Mouse (Mus musculus) stomach, embryonic 16.5 days (tissue): ENCODE measurements around the gene Cux2. TPM values are rescaled to one million over a fixed set of nuclear protein-coding genes. Genes with fewer than 3 reads are reported as not detected.

ENCODE experiments used
- ATAC-seq: fragments of 200-750 bp; cut with Nextera tagmentation; 2 replicates; pipeline ENCODE4 v1.8.0; 2017; ENCODE audit warnings: moderate number of reproducible peaks, moderate TSS enrichment; ENCODE audit not compliant: insufficient read depth, low FRiP score
- H3K27ac ChIP-seq: fragments of 300-500 bp; sonication (generic); 2 replicates; pipeline ENCODE4 v1.5.1; 2014; ENCODE audit warnings: low read length
- H3K27me3 ChIP-seq: fragments of 300-500 bp; sonication (generic); 2 replicates; pipeline ENCODE4 v1.6.1; 2014; ENCODE audit warnings: low read length, control low read depth, mixed read lengths; ENCODE audit not compliant: control insufficient read depth, insufficient read depth
- H3K36me3 ChIP-seq: fragments of 300-500 bp; sonication (generic); 2 replicates; pipeline ENCODE4 v1.6.1; 2014; ENCODE audit warnings: low read length; ENCODE audit not compliant: control insufficient read depth, insufficient read depth
- H3K4me1 ChIP-seq: fragments of 300-500 bp; sonication (generic); 2 replicates; pipeline ENCODE4 v1.6.1; 2014; ENCODE audit warnings: low read length, control low read depth, mixed read lengths; ENCODE audit not compliant: control insufficient read depth, insufficient read depth
- H3K4me2 ChIP-seq: fragments of 300-500 bp; sonication (generic); 2 replicates; pipeline ENCODE4 v1.6.1; 2014; ENCODE audit warnings: low read depth, low read length, mixed read lengths
- H3K4me3 ChIP-seq: fragments of 300-500 bp; sonication (generic); replicated peaks from 2 replicates; pipeline ENCODE4 v1.5.1; 2014; ENCODE audit warnings: mild to moderate bottlenecking, low read length
- H3K9ac ChIP-seq: fragments of 300-500 bp; sonication (generic); 2 replicates; pipeline ENCODE4 v1.6.1; 2014; ENCODE audit warnings: low read length
- H3K9me3 ChIP-seq: fragments of 300-500 bp; sonication (generic); replicated peaks from 2 replicates; pipeline ENCODE4 v1.6.1; 2016; ENCODE audit warnings: low read length, control low read depth; ENCODE audit not compliant: control insufficient read depth
- WGBS: fragments of 180-500 bp; shearing (Covaris S2); extraction: QIAGEN DNeasy Blood & Tissue Kit; methylation state at CpG from one replicate; pipeline ENCODE4 v1.1.7; 2014; 5-methylcytosine and 5-hydroxymethylcytosine counted together
- polyA plus RNA-seq: library from polyadenylated mRNA; unstranded; fragments of >200 nt; fragmentation: Nextera tagmentation; extraction: Ambion mirVana; gene quantifications from 2 replicates; pipeline ENCODE4 v1.2.1, GENCODE M21; 2015

Cux2 gene
- polyA plus RNA-seq = 3.2 and 3.5 TPM in 2 replicates

DNA sequence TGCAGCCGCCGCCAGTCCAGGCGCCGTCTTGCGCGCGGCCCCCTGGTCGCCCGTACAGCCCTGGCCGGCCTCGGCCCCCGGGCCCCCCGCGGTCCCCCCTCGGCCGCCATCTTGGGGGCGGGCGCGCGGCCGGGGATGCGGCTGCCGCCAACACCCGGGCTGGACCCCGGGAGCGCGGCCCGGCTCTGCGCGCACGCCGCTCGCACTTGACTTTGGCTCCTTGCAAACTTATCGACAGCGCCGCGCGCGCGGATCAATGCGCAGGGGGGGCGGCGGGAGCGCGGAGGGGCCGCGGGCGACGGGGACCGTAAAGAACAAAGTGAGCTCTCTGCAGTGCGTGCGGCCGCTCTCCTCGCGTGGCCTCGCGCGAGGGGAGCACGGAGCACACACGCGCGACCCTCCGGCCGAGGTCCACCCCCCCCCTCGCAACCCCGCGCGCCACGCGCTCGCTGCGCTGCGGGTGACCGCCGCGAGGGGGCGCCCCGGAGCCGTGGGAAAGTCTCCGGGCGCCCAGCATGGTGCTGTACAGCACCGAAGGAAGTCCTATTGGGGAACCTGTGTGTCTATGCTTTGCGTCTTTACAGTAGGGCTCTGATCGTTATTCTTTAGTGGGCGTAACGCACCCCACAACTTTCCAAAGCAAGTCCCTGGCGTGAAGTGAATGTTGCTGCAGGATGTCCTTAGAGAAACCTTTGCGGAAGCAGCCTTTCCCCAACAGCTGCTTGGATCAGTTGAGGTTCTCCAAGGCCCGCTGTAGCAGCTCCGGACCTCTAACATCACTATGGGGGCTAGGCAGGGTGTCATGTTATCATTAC is at the start of gene Cux2:
Cux2 (minus strand) TSS at position 86 of the 815 bp plus-strand sequence.
- Histone ChIP-seq H3K4me1 (peaks cover 21% of the 10 kb centered on the region), H3K4me2 (peak within 1 kb of the TSS; percentile 83), H3K27me3 (peaks cover 45% of the 10 kb centered on the region), H3K9me3 (no peaks in the 10 kb centered on the region), H3K4me3 (peak within 1 kb of the TSS; percentile 80), H3K36me3 (no peaks in the 10 kb centered on the region), H3K9ac (peak within 1 kb of the TSS; percentile 89), H3K27ac (peak within 1 kb of the TSS; percentile 57)
- WGBS = 1% methylated on average over 90 of the region's 90 CpGs
- peak; percentile 87 for ATAC-seq

DNA sequence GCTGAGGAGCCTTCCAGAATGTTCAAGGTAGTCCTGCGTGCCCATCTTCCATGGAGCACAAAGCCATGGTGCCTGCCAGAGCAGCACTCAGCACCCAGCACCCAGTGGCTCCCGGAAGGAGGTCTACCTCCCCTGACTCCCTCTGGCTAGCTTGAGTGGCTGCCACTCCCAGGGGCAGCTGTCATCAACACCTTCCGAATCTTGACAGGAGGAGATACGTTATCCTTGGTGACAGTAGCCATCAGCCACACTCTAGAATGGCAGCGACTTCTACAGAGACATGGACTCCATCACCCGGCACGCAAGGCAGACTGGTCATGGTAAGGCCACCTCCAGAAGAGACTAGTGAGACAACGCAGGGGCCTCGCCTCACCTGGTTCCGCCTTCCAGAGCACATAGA is 44.5 kb upstream of the Cux2 start:
- 0 out of 2 replicates have a peak, but pooled peaks cover 3% of the 10 kb centered on the region for H3K9me3 ChIP-seq
- H3K36me3 ChIP-seq = no peaks in the 10 kb centered on the region
- no peak overlapping the region for H3K9ac ChIP-seq
- no peak for ATAC-seq
- H3K27ac ChIP-seq = no peak overlapping the region
- no peak overlapping the region for H3K4me2 ChIP-seq
- no peaks in the 10 kb centered on the region for H3K27me3 ChIP-seq
- no peak overlapping the region for H3K4me3 ChIP-seq
- no peaks in the 10 kb centered on the region for H3K4me1 ChIP-seq
- 84% methylated on average over 10 of the region's 10 CpGs for WGBS

DNA sequence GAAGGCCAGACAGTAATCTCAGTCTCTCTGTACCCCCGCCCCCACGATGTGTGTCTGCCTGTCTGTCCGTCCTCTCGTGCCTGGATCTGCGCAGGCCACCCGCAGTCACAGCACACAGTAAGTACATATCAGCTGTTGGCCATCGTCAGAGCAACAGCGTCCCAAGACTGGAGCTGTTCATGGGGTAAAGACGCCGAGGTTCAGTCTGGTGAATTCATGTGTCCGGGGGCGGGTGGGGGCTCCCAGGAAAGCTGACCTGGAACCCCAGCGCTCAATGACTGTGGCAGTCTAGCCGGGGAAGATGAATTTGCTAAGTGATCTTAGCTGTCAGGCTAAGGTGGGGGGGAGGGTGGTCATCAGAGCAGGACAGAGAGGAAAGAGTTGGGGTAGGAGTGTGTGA is 43.8 kb upstream of the Cux2 start:
- Histone ChIP-seq H3K9me3 (0 out of 2 replicates have a peak, but pooled peaks cover 3% of the 10 kb centered on the region), H3K4me3 (no peak overlapping the region), H3K4me1 (no peaks in the 10 kb centered on the region), H3K4me2 (no peak overlapping the region), H3K27ac (no peak overlapping the region), H3K36me3 (no peaks in the 10 kb centered on the region), H3K27me3 (no peaks in the 10 kb centered on the region), H3K9ac (no peak overlapping the region)
- WGBS = 82% methylated on average over 14 of the region's 14 CpGs
- ATAC-seq = no peak

DNA sequence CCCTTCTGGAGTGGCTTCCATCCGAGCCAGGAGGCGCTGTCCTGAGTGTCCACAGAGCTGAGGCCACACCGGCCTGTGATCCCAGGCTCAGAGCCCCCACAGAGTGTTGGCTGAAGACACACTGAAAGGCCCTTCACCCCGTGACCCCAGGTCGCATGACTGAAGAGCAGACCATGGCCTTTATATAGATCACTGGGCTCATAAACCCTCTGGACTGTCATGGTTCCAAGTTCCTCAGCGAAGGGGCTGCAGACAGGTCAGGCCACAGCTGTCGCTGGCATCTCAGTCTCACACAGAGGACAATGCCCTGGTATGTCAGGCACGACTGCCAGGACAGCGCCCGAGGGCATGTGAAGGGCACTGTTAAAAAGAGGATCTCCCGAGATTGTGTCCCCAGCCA is 42.9 kb upstream of the Cux2 start:
- Histone ChIP-seq H3K9ac (no peak overlapping the region), H3K4me2 (no peak overlapping the region), H3K9me3 (0 out of 2 replicates have a peak, but pooled peaks cover 3% of the 10 kb centered on the region), H3K36me3 (no peaks in the 10 kb centered on the region), H3K4me1 (no peaks in the 10 kb centered on the region), H3K4me3 (no peak overlapping the region), H3K27ac (no peak overlapping the region), H3K27me3 (no peaks in the 10 kb centered on the region)
- 76% methylated on average over 11 of the region's 11 CpGs for WGBS
- no peak for ATAC-seq

DNA sequence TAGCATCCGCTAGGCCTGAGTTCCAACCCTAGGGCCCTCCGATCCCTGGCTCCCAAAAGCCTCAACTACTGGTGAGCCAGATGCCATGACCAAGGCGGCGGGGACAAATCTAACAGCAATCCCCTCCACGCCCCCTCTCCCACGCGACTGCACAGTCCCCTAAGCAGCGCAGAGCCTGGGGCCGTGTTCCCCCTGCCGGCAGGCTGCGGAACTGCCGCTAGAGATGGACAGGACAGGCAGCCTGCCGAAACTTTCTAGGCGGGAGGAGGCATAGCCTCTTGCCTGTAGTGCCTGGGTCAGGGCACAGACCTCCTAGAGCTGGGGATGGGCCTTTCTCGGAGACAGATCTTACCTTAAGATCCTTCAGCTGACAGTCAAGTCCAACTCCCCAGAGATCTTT is 41.2 kb upstream of the Cux2 start:
- H3K4me3 ChIP-seq = no peak overlapping the region
- 13% methylated on average over 15 of the region's 15 CpGs for WGBS
- H3K36me3 ChIP-seq = no peaks in the 10 kb centered on the region
- H3K4me1 ChIP-seq = no peaks in the 10 kb centered on the region
- H3K27me3 ChIP-seq = no peaks in the 10 kb centered on the region
- no peak overlapping the region for H3K4me2 ChIP-seq
- H3K9me3 ChIP-seq = 0 out of 2 replicates have a peak, but pooled peaks cover 3% of the 10 kb centered on the region
- H3K27ac ChIP-seq = no peak overlapping the region
- H3K9ac ChIP-seq = no peak overlapping the region
- no peak for ATAC-seq

GRCm38 (mm10) chr5:122089664-122090063 is 39.8 kb upstream of the Cux2 start:
- Histone ChIP-seq H3K4me2 (no peak overlapping the region), H3K36me3 (no peaks in the 10 kb centered on the region), H3K9ac (no peak overlapping the region), H3K9me3 (0 out of 2 replicates have a peak, but pooled peaks cover 3% of the 10 kb centered on the region), H3K4me3 (no peak overlapping the region), H3K27me3 (no peaks in the 10 kb centered on the region), H3K4me1 (no peaks in the 10 kb centered on the region), H3K27ac (no peak overlapping the region)
- 81% methylated on average over 8 of the region's 8 CpGs for WGBS
- no peak for ATAC-seq

GRCm38 (mm10) chr5:122088917-122089316 is 39.0 kb upstream of the Cux2 start:
- no peak overlapping the region for H3K27ac ChIP-seq
- WGBS = under 1% methylated on average over 5 of the region's 5 CpGs
- no peaks in the 10 kb centered on the region for H3K27me3 ChIP-seq
- H3K4me2 ChIP-seq = no peak overlapping the region
- H3K9ac ChIP-seq = no peak overlapping the region
- 0 out of 2 replicates have a peak, but pooled peaks cover 3% of the 10 kb centered on the region for H3K9me3 ChIP-seq
- H3K4me1 ChIP-seq = no peaks in the 10 kb centered on the region
- no peak overlapping the region for H3K4me3 ChIP-seq
- peak; percentile 68; the same call in 1 of the 2 replicates for ATAC-seq
- no peaks in the 10 kb centered on the region for H3K36me3 ChIP-seq

DNA sequence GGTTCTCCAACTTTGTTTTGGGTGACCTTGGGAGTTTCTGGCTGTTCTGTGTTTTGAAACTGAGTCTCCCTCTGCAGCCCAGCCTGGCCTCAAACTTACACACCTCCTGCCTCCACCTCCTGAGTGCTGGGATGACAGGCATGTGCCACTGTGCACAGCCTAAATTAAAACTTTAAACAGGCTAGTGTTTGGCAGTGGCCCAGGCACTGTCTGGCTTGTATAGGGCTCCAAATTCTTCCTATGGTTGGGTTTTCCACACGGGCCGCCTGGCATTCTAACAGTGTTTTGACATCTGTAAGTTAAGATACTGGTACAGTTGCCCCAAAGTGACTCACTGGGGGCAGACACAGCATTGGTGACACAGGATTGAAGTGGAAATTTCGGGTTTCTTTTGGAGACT is 36.2 kb upstream of the Cux2 start:
- H3K27ac ChIP-seq = no peak overlapping the region
- ATAC-seq = no peak
- no peaks in the 10 kb centered on the region for H3K4me1 ChIP-seq
- no peak overlapping the region for H3K9ac ChIP-seq
- no peaks in the 10 kb centered on the region for H3K9me3 ChIP-seq
- WGBS = 61% methylated on average over 3 of the region's 3 CpGs
- H3K27me3 ChIP-seq = no peaks in the 10 kb centered on the region
- H3K4me2 ChIP-seq = no peak overlapping the region
- no peak overlapping the region for H3K4me3 ChIP-seq
- no peaks in the 10 kb centered on the region for H3K36me3 ChIP-seq

DNA sequence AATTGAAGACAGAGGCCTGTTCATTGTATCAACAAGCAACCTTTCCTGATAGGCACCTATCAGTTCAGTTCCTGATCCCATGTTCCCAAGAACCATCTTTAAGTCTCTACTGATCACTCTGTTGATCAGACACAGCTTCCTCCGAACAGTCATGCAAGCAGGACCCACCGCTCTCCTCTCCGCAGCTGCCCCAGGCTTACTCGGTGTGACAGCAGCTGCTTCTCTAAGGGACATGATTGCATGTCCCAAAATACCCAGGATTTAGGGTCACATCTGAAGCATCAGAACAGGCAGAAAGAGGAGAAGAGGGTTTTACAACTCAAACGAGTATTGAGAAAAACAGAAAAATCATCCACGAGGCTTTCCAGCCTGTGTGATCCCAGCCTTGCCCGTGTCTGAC is 35.4 kb upstream of the Cux2 start:
- Histone ChIP-seq H3K9me3 (no peaks in the 10 kb centered on the region), H3K9ac (no peak overlapping the region), H3K4me3 (no peak overlapping the region), H3K36me3 (no peaks in the 10 kb centered on the region), H3K4me2 (no peak overlapping the region), H3K27ac (no peak overlapping the region), H3K4me1 (no peaks in the 10 kb centered on the region), H3K27me3 (no peaks in the 10 kb centered on the region)
- no peak for ATAC-seq
- WGBS = 68% methylated on average over 7 of the region's 7 CpGs
